Mouse (Mus musculus) layer of hippocampus, adult 9-10 months (tissue): Measurements from ENCODE around the gene Hnrnpr.

Experiments used
- DNase-seq: peaks from one replicate; pipeline ENCODE4 v3.0.0; 2022; ENCODE audit warnings: low spot score

The Hnrnpr gene

DNA sequence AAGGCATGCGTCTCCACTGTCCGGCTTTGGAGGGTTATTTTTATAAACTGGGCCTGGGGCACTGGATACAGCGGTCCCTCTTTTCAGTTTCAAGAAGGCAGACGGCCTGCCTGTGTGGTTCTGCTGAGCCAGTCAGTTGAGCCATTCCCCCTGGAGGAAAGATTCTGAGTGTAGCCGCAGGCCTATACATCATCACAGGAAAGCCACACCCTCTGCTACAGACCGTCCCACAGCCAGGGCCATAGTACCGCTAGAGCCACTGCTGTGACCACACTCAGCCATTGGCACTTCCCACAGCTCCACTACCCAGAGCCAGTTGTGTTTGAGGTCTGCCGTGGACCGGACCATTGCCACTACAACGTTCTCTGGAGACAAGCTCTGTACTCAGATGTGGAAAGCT, 91.1 kb downstream of the Hnrnpr start:
- DNase-seq, result no peak

DNA sequence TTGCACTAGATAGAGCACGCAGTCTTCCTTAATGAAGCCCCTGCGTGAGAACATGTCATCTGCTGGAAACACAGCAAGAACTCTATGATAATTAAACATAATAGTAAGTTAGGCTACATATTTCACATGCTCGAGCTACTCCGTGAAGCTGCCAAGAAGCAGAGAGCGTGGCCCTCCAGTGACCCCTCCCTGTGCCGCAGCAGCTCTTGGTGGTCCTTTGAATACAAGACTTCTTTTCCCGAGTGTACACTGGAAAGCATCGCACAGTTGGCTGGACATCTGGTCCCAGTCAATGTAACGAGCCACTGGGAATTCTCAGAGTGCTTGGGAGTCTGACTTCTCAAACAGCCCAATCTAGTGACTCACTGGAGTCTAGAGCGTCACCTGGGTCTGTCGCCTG, 97.1 kb downstream of the Hnrnpr start:
- DNase-seq, result no peak
